Mouse (Mus musculus) small intestine, adult 2 months (tissue): ENCODE data around the gene Pam. TPM values are rescaled to one million over a fixed set of nuclear protein-coding genes. Genes with fewer than 3 reads are reported as not detected.

Experiments
- H3K27ac ChIP-seq: fragments of 200-500 bp; 2 replicates; pipeline ENCODE4 v1.5.1; 2012; ENCODE audit warnings: low read depth, low read length, control low read depth, inconsistent platforms; ENCODE audit not compliant: insufficient read depth
- H3K27me3 ChIP-seq: fragments of 200-500 bp; 2 replicates; pipeline ENCODE4 v1.6.1; 2012; ENCODE audit warnings: mild to moderate bottlenecking, moderate library complexity, low read length, inconsistent platforms; ENCODE audit not compliant: control insufficient read depth, insufficient read depth
- H3K36me3 ChIP-seq: fragments of 200-500 bp; 2 replicates; pipeline ENCODE4 v1.6.1; 2012; ENCODE audit warnings: mild to moderate bottlenecking, low read length, control low read depth, inconsistent platforms; ENCODE audit not compliant: control insufficient read depth, insufficient read depth
- H3K4me1 ChIP-seq: fragments of 200-500 bp; 2 replicates; pipeline ENCODE4 v1.6.1; 2012; ENCODE audit warnings: low read length, inconsistent platforms, mixed read lengths; ENCODE audit not compliant: control insufficient read depth, insufficient read depth, insufficient read length
- H3K4me3 ChIP-seq: fragments of 200-500 bp; 2 replicates; pipeline ENCODE4 v1.5.1; 2012; ENCODE audit warnings: low read depth, mild to moderate bottlenecking, control low read depth, inconsistent platforms, low read length, moderate library complexity
- CTCF ChIP-seq: fragments of 200-500 bp; IDR thresholded peaks from 2 replicates; pipeline ENCODE4 v1.5.1; 2012; ENCODE audit warnings: low read depth, mild to moderate bottlenecking, control low read depth, inconsistent platforms, low read length, moderate library complexity, mixed read lengths; ENCODE audit not compliant: insufficient replicate concordance, insufficient read length; ENCODE audit errors: extremely low read depth
- POLR2A ChIP-seq: fragments of 200-500 bp; IDR thresholded peaks from 2 replicates; pipeline ENCODE4 v1.6.1; 2012; ENCODE audit warnings: low read depth, mild to moderate bottlenecking, control low read depth, inconsistent platforms, low read length, moderate library complexity
- WGBS: fragments of 180-500 bp; shearing (Covaris S2); methylation state at CpG from one replicate; pipeline ENCODE4 v1.1.7; 2018; 5-methylcytosine and 5-hydroxymethylcytosine counted together
- polyA plus RNA-seq: library from polyadenylated mRNA; depleted of rRNA; stranded (reverse); fragments of >200 nt; gene quantifications from 2 replicates; pipeline ENCODE4 v1.2.3, GENCODE M21; 2012

The Pam gene
- polyA plus RNA-seq, 1 experiment, result 99.5 TPM

- peaks cover 3% of the 10 kb centered on the region; the same call in 1 of the 2 replicates for H3K4me1 ChIP-seq
- H3K27ac ChIP-seq, result no peak overlapping the region
- H3K36me3 ChIP-seq, result no peaks in the 10 kb centered on the region
- no peak overlapping the region for H3K4me3 ChIP-seq
- TF ChIP-seq POLR2A (no peak), CTCF (no peak)
- H3K27me3 ChIP-seq, result no peaks in the 10 kb centered on the region
- 63% methylated on average over 1 of the region's 1 CpGs for WGBS
These were observed 29.3 kb upstream of the Pam start for GRCm38 (mm10) chr1:98124727-98125126.

DNA sequence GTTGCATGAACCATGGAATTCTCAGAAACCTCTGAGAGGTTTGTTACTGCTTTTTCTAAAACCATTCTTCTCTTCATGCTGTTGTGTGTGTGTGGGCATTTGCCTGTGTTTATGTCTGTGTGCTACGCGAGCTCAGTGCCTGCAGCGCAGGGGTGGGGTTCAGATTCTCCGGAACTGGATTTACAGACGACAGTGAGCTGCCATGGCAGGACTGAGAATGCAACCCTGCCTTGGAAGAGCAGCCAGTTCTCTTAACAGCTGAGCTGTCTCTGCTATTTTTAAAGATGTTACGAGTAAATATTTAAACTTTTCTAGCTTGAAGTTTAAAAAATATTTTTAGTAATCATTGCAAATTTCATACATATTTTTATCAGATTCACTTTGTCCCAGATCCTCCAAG is 24.1 kb upstream of the Pam start:
- Histone ChIP-seq H3K4me3 (no peak overlapping the region), H3K27me3 (no peaks in the 10 kb centered on the region), H3K36me3 (no peaks in the 10 kb centered on the region), H3K27ac (no peak overlapping the region), H3K4me1 (no peaks in the 10 kb centered on the region)
- TF ChIP-seq CTCF (no peak), POLR2A (no peak)
- 76% methylated on average over 6 of the region's 6 CpGs for WGBS

GRCm38 (mm10) chr1:98107599-98107998 is 12.2 kb upstream of the Pam start:
- TF ChIP-seq CTCF (no peak), POLR2A (no peak)
- Histone ChIP-seq H3K4me3 (no peak overlapping the region), H3K4me1 (no peaks in the 10 kb centered on the region), H3K27ac (no peak overlapping the region), H3K36me3 (no peaks in the 10 kb centered on the region), H3K27me3 (no peaks in the 10 kb centered on the region)
- WGBS, result 71% methylated on average over 2 of the region's 2 CpGs

DNA sequence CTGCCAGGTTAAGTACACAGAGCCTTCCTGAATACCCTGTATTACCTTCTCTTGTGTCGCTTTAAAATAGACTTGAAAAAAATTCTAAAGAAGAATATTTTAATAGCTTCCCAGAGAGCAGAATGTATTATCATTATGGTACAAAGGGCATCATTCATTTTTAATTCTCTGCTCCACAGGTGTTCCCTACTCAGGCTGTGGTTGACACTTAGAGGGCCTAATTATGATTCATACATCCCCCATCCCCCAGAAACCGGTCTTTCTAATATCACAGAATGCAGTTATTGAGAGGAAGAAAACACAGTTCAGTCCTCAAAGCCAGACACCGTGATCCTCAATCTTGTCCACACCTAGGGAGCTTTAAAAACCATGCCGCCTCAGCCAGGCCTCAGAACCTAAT is 4.0 kb upstream of the Pam start:
- peaks cover 7% of the 10 kb centered on the region; the same call in 1 of the 2 replicates for H3K4me1 ChIP-seq
- 78% methylated on average over 4 of the region's 4 CpGs for WGBS
- no peaks in the 10 kb centered on the region for H3K27me3 ChIP-seq
- no peak overlapping the region for H3K4me3 ChIP-seq
- TF ChIP-seq POLR2A (no peak), CTCF (no peak)
- H3K27ac ChIP-seq, result no peak overlapping the region
- no peaks in the 10 kb centered on the region for H3K36me3 ChIP-seq

GRCm38 (mm10) chr1:98097957-98098729 is 2.7 kb upstream of the Pam start:
- WGBS, result 95% methylated on average over 11 of the region's 11 CpGs
- H3K36me3 ChIP-seq, result no peaks in the 10 kb centered on the region

GRCm38 (mm10) chr1:98096396-98096935 is 1.0 kb upstream of the Pam start:
- WGBS, result 29% methylated on average over 1 of the region's 1 CpGs
- no peak overlapping the region for H3K4me3 ChIP-seq
- H3K27me3 ChIP-seq, result no peaks in the 10 kb centered on the region
- peaks cover 7% of the 10 kb centered on the region; the same call in 1 of the 2 replicates for H3K4me1 ChIP-seq
- no peak overlapping the region for H3K27ac ChIP-seq
- no peaks in the 10 kb centered on the region for H3K36me3 ChIP-seq
- no peak for TF ChIP-seq POLR2A
- no peak for TF ChIP-seq CTCF

More at GRCm38 (mm10) chr1:98097957-98098729, 2.7 kb upstream of the Pam start:
- Histone ChIP-seq H3K4me3 (no peak overlapping the region), H3K27ac (no peak overlapping the region), H3K4me1 (peaks cover 7% of the 10 kb centered on the region; the same call in 1 of the 2 replicates), H3K27me3 (no peaks in the 10 kb centered on the region)
- no peak for TF ChIP-seq POLR2A
- no peak for TF ChIP-seq CTCF

DNA sequence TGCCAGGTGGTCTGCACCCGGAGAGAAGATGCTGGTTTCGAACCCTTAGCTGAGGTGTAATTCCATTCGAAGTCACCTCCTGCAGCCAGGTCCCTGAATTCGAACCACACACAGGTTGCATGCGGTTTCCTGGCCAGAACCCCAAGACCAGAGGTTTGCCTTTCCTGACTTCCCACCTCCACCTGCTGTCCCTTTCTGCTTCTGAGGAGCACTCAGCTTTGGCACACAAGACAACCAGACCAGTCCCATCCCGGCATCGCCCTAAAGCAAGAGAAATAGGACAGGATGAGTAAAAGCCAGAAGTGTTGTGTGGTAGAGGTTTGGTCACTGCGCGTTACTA is 515 bp upstream of the Pam start:
- Histone ChIP-seq H3K27ac (no peak overlapping the region), H3K4me3 (peak overlapping the region; percentile 93), H3K36me3 (no peaks in the 10 kb centered on the region), H3K4me1 (peaks cover 7% of the 10 kb centered on the region; the same call in 1 of the 2 replicates), H3K27me3 (no peaks in the 10 kb centered on the region)
- 21% methylated on average over 9 of the region's 9 CpGs for WGBS
- TF ChIP-seq CTCF (no peak), POLR2A (no peak)
